Mouse (Mus musculus) brain, adult 2 months (tissue): ENCODE data around the gene Tpd52l2.
A peak's percentile ranks its signal among the peaks of the same experiment; 100 is the strongest.

Experiments
- DNase-seq: peaks from one replicate; pipeline ENCODE4 v3.0.0; 2011; ENCODE audit warnings: low read depth, low spot score

Tpd52l2 gene

GRCm38 (mm10) chr2:181485741-181486140 lies 11.2 kb upstream of the Tpd52l2 start:
- DNase-seq = no peak

- DNase-seq = no peak
Measured at GRCm38 (mm10) chr2:181487338-181488277, 9.3 kb upstream of the Tpd52l2 start.

- no peak for DNase-seq
Measured at GRCm38 (mm10) chr2:181491432-181492205, 5.3 kb upstream of the Tpd52l2 start.

GRCm38 (mm10) chr2:181492206-181492605 lies 4.7 kb upstream of the Tpd52l2 start:
- DNase-seq = no peak

- DNase-seq = no peak
Measured at GRCm38 (mm10) chr2:181493156-181493927, 3.6 kb upstream of the Tpd52l2 start, which contains the start of gene Abhd16b. Gene Abhd16b, plus strand, starts transcription at chr2:181493206.

- DNase-seq = peak; percentile 12
Measured at GRCm38 (mm10) chr2:181494266-181494945, 2.5 kb upstream of the Tpd52l2 start.

- peak; percentile 47 for DNase-seq
Measured at GRCm38 (mm10) chr2:181495845-181496244, 1.1 kb upstream of the Tpd52l2 start.

- peak; percentile 73 for DNase-seq
Measured at GRCm38 (mm10) chr2:181496281-181496680, 661 bp upstream of the Tpd52l2 start.

GRCm38 (mm10) chr2:181497548-181497875 lies 570 bp downstream of the Tpd52l2 start:
- peak; percentile 62 for DNase-seq

- no peak for DNase-seq
Measured at GRCm38 (mm10) chr2:181498644-181499043, 1.7 kb downstream of the Tpd52l2 start.

GRCm38 (mm10) chr2:181509191-181509590 lies 12.2 kb downstream of the Tpd52l2 start:
- DNase-seq = no peak

- DNase-seq = no peak
Measured at GRCm38 (mm10) chr2:181511231-181511630, 14.3 kb downstream of the Tpd52l2 start.

- no peak for DNase-seq
Measured at GRCm38 (mm10) chr2:181519201-181519600, 22.3 kb downstream of the Tpd52l2 start.

GRCm38 (mm10) chr2:181520118-181520935 lies 23.4 kb downstream of the Tpd52l2 start, which contains the start of gene Dnajc5:
Gene Dnajc5, plus strand, starts transcription at chr2:181520485.
- peak; percentile 99 for DNase-seq

- DNase-seq = no peak
Measured at GRCm38 (mm10) chr2:181520936-181521227, 23.9 kb downstream of the Tpd52l2 start.

GRCm38 (mm10) chr2:181521491-181521890 lies 24.5 kb downstream of the Tpd52l2 start:
- no peak for DNase-seq

- DNase-seq = peak; percentile 48
Measured at GRCm38 (mm10) chr2:181522811-181523210, 25.9 kb downstream of the Tpd52l2 start.

- DNase-seq = no peak
Measured at GRCm38 (mm10) chr2:181525526-181525925, 28.6 kb downstream of the Tpd52l2 start.

- no peak for DNase-seq
Measured at GRCm38 (mm10) chr2:181529076-181529475, 32.1 kb downstream of the Tpd52l2 start.

GRCm38 (mm10) chr2:181532589-181532988 lies 35.6 kb downstream of the Tpd52l2 start:
- no peak for DNase-seq
